Mouse (Mus musculus): ENCODE data around the gene Olfr691.

DNA sequence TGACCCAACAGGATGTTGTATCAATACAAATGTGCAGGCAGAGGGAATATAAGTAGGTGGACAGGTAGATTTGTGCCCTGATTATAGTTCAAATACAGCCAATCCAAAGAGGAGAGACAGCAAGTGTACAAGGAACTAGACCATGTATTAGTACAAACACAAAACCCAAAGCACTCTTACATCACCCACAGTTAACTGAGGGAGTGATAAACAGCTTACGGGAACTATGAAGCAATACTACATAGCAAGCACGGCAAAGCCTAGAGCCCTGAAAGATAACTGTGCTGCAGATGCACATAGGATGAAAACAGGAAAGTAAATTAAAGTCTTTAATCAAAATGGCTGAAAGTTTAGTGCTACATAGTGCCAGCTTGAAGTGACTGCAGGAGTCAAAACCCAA, 45.6 kb upstream of the Olfr691 start:
- no peak for TF ChIP-seq POLR2A (IDR thresholded peaks at IDR 0.05; ENCODE audit: low read depth, low read length)
- no peak for TF ChIP-seq CTCF (IDR thresholded peaks at IDR 0.05; ENCODE audit: extremely low read depth, insufficient read depth, insufficient read length, insufficient replicate concordance)
